Mouse (Mus musculus) spleen, postnatal 14 days (tissue): ENCODE data around the gene Coq3.

Experiments
- DNase-seq, 2 experiments: peaks; one replicate each; pipeline ENCODE4 v3.0.0; 2021 to 2022; ENCODE audit warnings: low spot score in 2 of 2

The Coq3 gene

GRCm38 (mm10) chr4:21879565-21880220 lies at the start of gene Coq3:
TSS of gene Coq3 (plus strand) at chr4:21879673.
- peak; percentile 56 to 63 for DNase-seq

- DNase-seq: no peak
These were observed 46.6 kb upstream of the Coq3 start for GRCm38 (mm10) chr4:21832844-21833243.

- peak; percentile 80 to 88 for DNase-seq
These were observed 31.8 kb upstream of the Coq3 start, which contains the start of gene Pnisr for GRCm38 (mm10) chr4:21847481-21848286. TSS of gene Pnisr (plus strand) at chr4:21847583.

- DNase-seq: peak; percentile 80 to 82
These were observed 31.2 kb upstream of the Coq3 start for GRCm38 (mm10) chr4:21848287-21848630.

- DNase-seq: no peak
These were observed 22.0 kb upstream of the Coq3 start for GRCm38 (mm10) chr4:21857481-21857880.

GRCm38 (mm10) chr4:21865226-21865625 lies 14.2 kb upstream of the Coq3 start:
- no peak for DNase-seq

- no peak for DNase-seq
These were observed 697 bp upstream of the Coq3 start for GRCm38 (mm10) chr4:21878776-21879175.

GRCm38 (mm10) chr4:21882806-21883205 lies 3.3 kb downstream of the Coq3 start:
- DNase-seq: no peak

GRCm38 (mm10) chr4:21885831-21886230 lies 6.4 kb downstream of the Coq3 start:
- DNase-seq: no peak

GRCm38 (mm10) chr4:21930971-21931771 lies 51.7 kb downstream of the Coq3 start, which contains the start of gene Faxc:
TSS of gene Faxc (plus strand) at chr4:21931329.
- no peak for DNase-seq

GRCm38 (mm10) chr4:21931772-21932630 lies 52.5 kb downstream of the Coq3 start:
- DNase-seq: no peak

GRCm38 (mm10) chr4:21935378-21935777 lies 55.9 kb downstream of the Coq3 start:
- DNase-seq: no peak

GRCm38 (mm10) chr4:21936424-21936823 lies 57.0 kb downstream of the Coq3 start:
- DNase-seq: no peak

GRCm38 (mm10) chr4:21937890-21938289 lies 58.4 kb downstream of the Coq3 start:
- DNase-seq: no peak

- DNase-seq: no peak
These were observed 65.2 kb downstream of the Coq3 start for GRCm38 (mm10) chr4:21944672-21945071.

- no peak for DNase-seq
These were observed 72.0 kb downstream of the Coq3 start for GRCm38 (mm10) chr4:21951444-21951843.

GRCm38 (mm10) chr4:21952255-21952654 lies 72.8 kb downstream of the Coq3 start:
- DNase-seq: no peak

GRCm38 (mm10) chr4:21957570-21958321 lies 78.3 kb downstream of the Coq3 start:
- DNase-seq: peak in 1 of 2 experiments; percentile 9
